Mouse (Mus musculus) left cerebral cortex, adult 6 months (tissue): ENCODE measurements around the gene Mrgpra2a. TPM values are rescaled to one million over a fixed set of nuclear protein-coding genes. Genes with fewer than 3 reads are reported as not detected.

Source experiments
- long read RNA-seq, 2 experiments: library from polyadenylated mRNA; unstranded; transcript quantifications; one replicate each; pipeline ENCODE4 v2.0.0; 2019 to 2020
- polyA plus RNA-seq: library from polyadenylated mRNA; unstranded; fragments of <200 nt; fragmentation: Nextera tagmentation; gene quantifications from 2 replicates; pipeline ENCODE4 v1.2.3, GENCODE M21; 2021

The Mrgpra2a gene
- not detected in 2 replicates for polyA plus RNA-seq
- long read RNA-seq, experiment 1: 0 reads
- long read RNA-seq, experiment 2: 0 reads

DNA sequence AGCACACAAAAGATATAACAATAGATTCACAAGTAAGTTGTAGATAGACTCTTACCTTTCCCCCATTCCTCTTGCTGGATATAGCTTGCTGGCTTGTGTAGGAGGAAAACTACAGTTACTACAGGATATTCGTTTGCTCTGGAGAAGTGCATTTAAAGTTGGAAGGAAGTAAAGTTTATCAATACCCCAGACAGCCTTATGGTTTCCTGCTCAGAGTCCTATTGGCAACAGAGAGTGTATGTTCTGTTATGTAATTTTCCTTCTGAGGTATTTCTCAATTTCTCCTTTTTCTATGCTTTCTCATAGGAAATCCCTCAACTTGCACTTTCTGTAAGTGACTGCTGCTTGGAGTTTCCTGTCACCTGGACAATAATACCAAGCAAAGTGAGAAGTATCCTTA, at the start of gene Mrgpra2a:
Gene Mrgpra2a, minus strand, starts transcription at position 125 of the 400 bp plus-strand sequence.

Other genes starting within 250 kb of the Mrgpra2a start
- not detected in 2 replicates for gene Mrgpra6, start 247.2 kb downstream of the Mrgpra2a start, polyA plus RNA-seq
- gene Mrgpra9, start 199.3 kb downstream of the Mrgpra2a start, polyA plus RNA-seq: not detected in 2 replicates
- gene Mrgpra1, start 97.9 kb downstream of the Mrgpra2a start, polyA plus RNA-seq: not detected in 2 replicates
- not detected in 2 replicates for gene Mrgpra2b, start 76.7 kb upstream of the Mrgpra2a start, polyA plus RNA-seq
- gene Mrgpra3, start 149.2 kb upstream of the Mrgpra2a start, polyA plus RNA-seq: not detected in 2 replicates